Mouse (Mus musculus) midbrain, postnatal 0 days (tissue): ENCODE measurements around the gene Kcnab1. TPM values are rescaled to one million over a fixed set of nuclear protein-coding genes. Genes with fewer than 3 reads are reported as not detected.
"Not testable (repeated sequence)": the region's sequence is repeated elsewhere in the genome, so short reads cannot be mapped to it uniquely, and the experiment has no call there.

Source experiments
- ATAC-seq: fragments of 200-750 bp; cut with Nextera tagmentation; 2 replicates; pipeline ENCODE4 v1.8.0; 2017; ENCODE audit warnings: moderate number of reproducible peaks, mild to moderate bottlenecking, moderate TSS enrichment, moderate library complexity; ENCODE audit not compliant: low FRiP score
- DNase-seq: peaks from one replicate; pipeline ENCODE4 v3.0.0-alpha.2; 2015; ENCODE audit warnings: low spot score
- H3K27ac ChIP-seq: fragments of 300-500 bp; sonication (generic); 2 replicates; pipeline ENCODE4 v1.5.1; 2014; ENCODE audit warnings: low read depth, mild to moderate bottlenecking, low read length, mixed read lengths
- H3K27me3 ChIP-seq: fragments of 300-500 bp; sonication (generic); 2 replicates; pipeline ENCODE4 v1.6.1; 2014; ENCODE audit warnings: low read length, control low read depth, mixed read lengths; ENCODE audit not compliant: insufficient read depth
- H3K36me3 ChIP-seq: fragments of 300-500 bp; sonication (generic); 2 replicates; pipeline ENCODE4 v1.6.1; 2014; ENCODE audit warnings: low read length, control low read depth, mixed read lengths; ENCODE audit not compliant: insufficient read depth
- H3K4me1 ChIP-seq: fragments of 300-500 bp; sonication (generic); 2 replicates; pipeline ENCODE4 v1.6.1; 2014; ENCODE audit warnings: mild to moderate bottlenecking, control low read depth, antibody characterized with exemption, low read length, mixed read lengths; ENCODE audit not compliant: insufficient read depth
- H3K4me2 ChIP-seq: fragments of 300-500 bp; sonication (generic); 2 replicates; pipeline ENCODE4 v1.6.1; 2014; ENCODE audit warnings: low read depth, mild to moderate bottlenecking, low read length, mixed read lengths; ENCODE audit not compliant: poor library complexity, severe bottlenecking
- H3K4me3 ChIP-seq: fragments of 300-500 bp; sonication (generic); 2 replicates; pipeline ENCODE4 v1.5.1; 2014; ENCODE audit warnings: low read depth, mild to moderate bottlenecking, low read length, moderate library complexity
- H3K9ac ChIP-seq: fragments of 300-500 bp; sonication (generic); replicated peaks from 2 replicates; pipeline ENCODE4 v1.6.1; 2014; ENCODE audit warnings: mild to moderate bottlenecking, low read length, moderate library complexity, mixed read lengths; ENCODE audit not compliant: poor library complexity, severe bottlenecking
- H3K9me3 ChIP-seq: fragments of 300-500 bp; sonication (generic); 2 replicates; pipeline ENCODE4 v1.6.1; 2016; ENCODE audit warnings: low read length, control low read depth
- CTCF ChIP-seq: IDR thresholded peaks from 2 replicates; pipeline ENCODE4 v1.5.1; 2016; ENCODE audit warnings: antibody characterized with exemption, mild to moderate bottlenecking
- WGBS: fragments of 180-500 bp; shearing (Covaris S2); extraction: QIAGEN DNeasy Blood & Tissue Kit; methylation state at CpG from one replicate; pipeline ENCODE4 v1.1.7; 2014; 5-methylcytosine and 5-hydroxymethylcytosine counted together
- polyA plus RNA-seq: library from polyadenylated mRNA; unstranded; fragments of >200 nt; fragmentation: Nextera tagmentation; extraction: Ambion mirVana; gene quantifications from 2 replicates; pipeline ENCODE4 v1.2.1, GENCODE M21; 2015
- total RNA-seq: library from RNA; depleted of rRNA; stranded (reverse); fragments of >200 nt; gene quantifications from 2 replicates; pipeline ENCODE4 v1.2.3, GENCODE M21; 2014

Kcnab1 gene
- total and polyA plus RNA-seq, 2 experiments from 2014 or later = 7.1 to 8.8 TPM

DNA sequence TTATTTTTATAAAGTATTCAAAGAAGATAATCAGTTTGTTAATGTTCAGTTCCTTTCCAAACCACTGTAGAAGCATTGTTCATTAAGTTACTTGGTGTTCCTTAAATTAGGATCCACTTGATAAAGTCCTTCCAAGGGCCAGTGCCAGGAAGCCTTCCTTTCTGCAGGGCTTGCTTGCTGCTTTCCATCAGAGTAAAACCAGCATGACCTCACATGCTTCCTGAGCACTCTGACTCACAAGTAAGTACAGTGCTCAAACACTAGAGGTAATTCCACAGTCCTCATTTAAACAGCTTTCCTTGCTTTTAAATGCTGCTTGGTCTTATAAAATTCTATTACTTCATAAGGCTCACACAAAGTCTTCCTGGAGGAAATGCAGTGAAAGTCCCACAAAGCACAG lies 276.6 kb downstream of the Kcnab1 start:
- DNase-seq = no peak
- no peaks in the 10 kb centered on the region for H3K4me1 ChIP-seq
- no peak overlapping the region for H3K9ac ChIP-seq
- no peaks in the 10 kb centered on the region for H3K27me3 ChIP-seq
- no peak for TF ChIP-seq CTCF
- H3K9me3 ChIP-seq = no peaks in the 10 kb centered on the region
- ATAC-seq = no peak
- no peak overlapping the region for H3K27ac ChIP-seq
- H3K4me3 ChIP-seq = no peak overlapping the region
- H3K36me3 ChIP-seq = peaks cover 29% of the 10 kb centered on the region
- H3K4me2 ChIP-seq = no peak overlapping the region

DNA sequence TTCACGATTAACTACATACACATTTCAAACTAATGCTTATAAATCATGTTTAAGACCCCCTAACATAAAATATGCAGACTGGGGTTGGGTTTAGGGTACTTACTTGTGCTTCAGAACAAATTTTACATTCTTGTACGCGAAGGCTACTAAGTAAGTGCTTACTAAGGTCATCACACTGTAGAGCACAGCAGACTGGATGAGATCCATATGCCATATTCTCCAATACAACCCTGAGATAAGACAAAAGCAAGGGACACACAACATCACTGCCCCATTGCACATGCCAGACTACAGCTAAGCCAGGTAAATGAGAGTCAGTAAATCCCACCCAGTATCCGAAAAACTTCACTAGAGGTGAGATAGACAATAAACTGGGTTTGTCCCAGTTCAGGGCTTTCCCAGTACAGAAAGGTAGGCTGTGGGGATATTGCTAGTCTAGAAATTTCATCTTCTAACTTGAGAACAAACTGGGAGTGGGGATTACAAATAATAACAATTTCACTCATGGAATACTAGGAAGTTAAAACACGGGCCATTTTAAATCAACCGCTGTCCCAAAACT lies 282.1 kb downstream of the Kcnab1 start:
- Histone ChIP-seq H3K36me3 (peaks cover 21% of the 10 kb centered on the region), H3K27me3 (no peaks in the 10 kb centered on the region), H3K4me2 (peak overlapping the region; percentile 72), H3K4me3 (peak overlapping the region; percentile 83), H3K4me1 (0 out of 2 replicates have a peak, but pooled peaks cover 5% of the 10 kb centered on the region), H3K27ac (no peak overlapping the region; the same call in 1 of the 2 replicates), H3K9me3 (no peaks in the 10 kb centered on the region), H3K9ac (peak overlapping the region; percentile 87; the same call in 1 of the 2 replicates)
- DNase-seq (no peak), ATAC-seq (no peak)
- 45% methylated on average over 6 of the region's 6 CpGs for WGBS
- no peak for TF ChIP-seq CTCF

DNA sequence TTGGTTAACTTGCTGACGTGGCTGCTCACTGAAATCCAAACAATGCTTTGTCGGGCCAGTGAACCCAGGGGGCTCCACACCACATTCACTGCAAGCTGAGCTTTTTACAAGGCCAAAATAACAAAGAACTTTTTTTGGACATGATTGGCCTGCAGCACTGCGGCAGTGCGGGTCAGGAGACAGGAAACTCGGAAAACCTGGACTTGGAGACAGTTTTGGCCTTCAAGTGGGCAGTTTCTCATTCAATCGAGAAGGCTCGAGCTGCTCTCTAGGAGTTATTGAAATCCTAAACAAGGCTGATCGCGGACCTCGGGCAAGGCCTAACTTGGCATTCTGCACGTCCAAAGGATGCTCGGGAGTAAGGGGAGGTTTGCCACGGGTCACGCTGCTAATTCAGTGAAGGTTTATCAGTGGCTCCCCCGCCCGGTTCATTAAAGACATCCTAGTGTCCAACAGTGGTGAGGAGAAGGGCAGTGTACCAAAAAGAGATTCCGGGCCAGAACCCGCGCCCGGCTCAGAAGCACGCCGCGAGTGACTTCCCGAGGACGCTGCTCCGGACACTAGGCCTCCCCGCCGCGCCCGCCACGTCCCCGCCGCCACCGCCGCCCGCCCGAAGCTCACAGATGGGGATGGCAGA lies 282.7 kb downstream of the Kcnab1 start:
- Histone ChIP-seq H3K27me3 (no peaks in the 10 kb centered on the region), H3K9me3 (no peaks in the 10 kb centered on the region), H3K4me1 (0 out of 2 replicates have a peak, but pooled peaks cover 5% of the 10 kb centered on the region), H3K27ac (peak overlapping the region; percentile 90), H3K4me2 (peak overlapping the region; percentile 72), H3K36me3 (peaks cover 15% of the 10 kb centered on the region), H3K4me3 (peak overlapping the region; percentile 83), H3K9ac (peak overlapping the region; percentile 87)
- peak; percentile 45 for DNase-seq
- under 1% methylated on average over 36 of the region's 37 CpGs for WGBS
- ATAC-seq = peak; percentile 68
- peak; percentile 33 for TF ChIP-seq CTCF

DNA sequence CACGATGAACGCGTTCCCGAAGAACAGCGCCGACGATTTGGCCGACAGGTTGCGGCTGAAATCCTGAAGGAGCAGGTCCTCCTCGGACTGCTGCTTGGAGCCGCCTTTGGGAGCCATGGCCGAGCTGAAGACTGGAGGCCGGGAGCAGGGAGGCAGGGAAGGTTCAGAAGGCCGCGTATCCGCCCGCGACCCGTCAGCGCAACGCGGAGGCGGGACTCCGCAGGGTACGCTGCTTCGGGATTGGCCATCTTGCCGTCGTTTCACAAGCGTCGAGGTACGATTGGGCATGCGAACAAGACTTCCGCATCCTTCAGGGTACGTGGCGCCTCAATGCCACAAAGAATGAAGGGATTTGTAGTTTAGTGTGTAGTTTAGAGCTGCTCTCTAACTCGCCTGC lies 283.2 kb downstream of the Kcnab1 start, which contains the start of gene Ssr3:
TSS of gene Ssr3 (minus strand) at position 203 of the 397 bp plus-strand sequence.
- no peak for TF ChIP-seq CTCF
- Histone ChIP-seq H3K9me3 (no peaks in the 10 kb centered on the region), H3K9ac (peak within 1 kb of the TSS; percentile 87), H3K27me3 (no peaks in the 10 kb centered on the region), H3K27ac (peak within 1 kb of the TSS; percentile 90), H3K4me2 (peak within 1 kb of the TSS; percentile 72), H3K4me1 (0 out of 2 replicates have a peak, but pooled peaks cover 5% of the 10 kb centered on the region), H3K4me3 (peak within 1 kb of the TSS; percentile 83), H3K36me3 (peaks cover 10% of the 10 kb centered on the region)
- peak; percentile 99 for DNase-seq
- WGBS = under 1% methylated on average over 36 of the region's 36 CpGs
- peak; percentile 100 for ATAC-seq

DNA sequence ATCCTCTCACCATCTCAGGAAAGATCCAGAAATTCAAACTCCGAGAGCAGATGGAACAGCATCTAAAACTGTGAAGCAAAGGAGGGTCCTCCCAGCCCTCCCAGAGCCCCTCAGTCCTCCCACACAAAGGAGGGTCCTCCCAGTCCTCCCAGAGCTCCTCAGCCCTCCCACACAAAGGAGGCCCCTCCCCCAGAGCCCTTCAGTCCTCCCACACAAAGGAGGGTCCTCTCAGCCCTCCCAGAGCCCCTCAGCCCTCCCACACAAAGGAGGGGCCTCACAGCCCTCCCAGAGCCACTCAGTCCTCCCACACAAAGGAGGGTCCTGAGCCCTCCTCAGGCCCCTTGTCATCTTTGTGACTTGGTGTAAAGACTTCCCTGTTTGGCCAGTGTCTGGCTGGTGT lies 285.9 kb downstream of the Kcnab1 start:
- not testable (repeated sequence) for H3K4me2 ChIP-seq, H3K9me3 ChIP-seq, DNase-seq, H3K9ac ChIP-seq, H3K36me3 ChIP-seq, H3K27me3 ChIP-seq, H3K4me3 ChIP-seq, H3K4me1 ChIP-seq, ATAC-seq, H3K27ac ChIP-seq
- WGBS = 75% methylated on average over 1 of the region's 1 CpGs

DNA sequence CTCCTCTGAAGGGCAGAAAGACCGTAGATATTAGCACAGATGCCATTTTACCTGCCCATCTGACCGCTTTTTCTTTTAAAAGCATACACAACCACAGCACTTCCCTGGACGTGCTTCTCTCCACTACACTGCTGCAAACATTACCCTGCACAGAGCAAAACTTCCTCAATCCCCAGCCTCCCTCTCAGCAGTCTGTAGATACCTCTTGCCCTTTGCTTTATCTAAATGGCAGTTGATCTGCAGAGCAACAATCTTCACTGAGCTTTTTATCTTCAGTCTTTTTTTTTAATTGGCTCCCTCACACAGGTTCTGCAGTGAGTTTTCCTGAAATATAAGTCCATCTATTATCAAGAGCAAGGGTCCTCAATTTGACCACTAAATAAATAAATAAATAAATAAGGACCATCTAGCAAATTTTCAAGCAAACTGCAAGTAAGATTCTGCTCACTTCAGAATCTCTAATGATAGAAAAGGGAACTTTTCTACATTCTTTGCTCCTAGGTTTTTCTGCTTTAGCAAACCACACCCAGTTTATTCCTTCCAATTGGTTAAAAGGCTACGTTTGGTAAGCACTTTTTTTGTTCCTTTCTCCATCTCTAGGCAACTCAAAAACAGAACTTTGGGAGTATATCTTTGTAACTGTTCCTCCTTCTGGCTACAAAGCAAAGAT lies 287.8 kb downstream of the Kcnab1 start:
- H3K27me3 ChIP-seq = no peaks in the 10 kb centered on the region
- TF ChIP-seq CTCF = no peak
- H3K4me1 ChIP-seq = no peaks in the 10 kb centered on the region
- no peak overlapping the region for H3K4me2 ChIP-seq
- H3K4me3 ChIP-seq = no peak overlapping the region
- 86% methylated on average over 4 of the region's 4 CpGs for whole genome bisulfite sequencing
- H3K27ac ChIP-seq = no peak overlapping the region
- H3K9ac ChIP-seq = no peak overlapping the region
- H3K36me3 ChIP-seq = no peaks in the 10 kb centered on the region
- no peaks in the 10 kb centered on the region for H3K9me3 ChIP-seq
- ATAC-seq (no peak), DNase-seq (no peak)
